Mouse (Mus musculus): ENCODE data around the gene Eif4g3. TPM values are rescaled to one million over a fixed set of nuclear protein-coding genes. Genes with fewer than 3 reads are reported as not detected.

Gene Eif4g3
- total and polyA plus RNA-seq, 3 experiments: 22.8 to 63.7 TPM; not detected in 1

- H3K4me1 ChIP-seq (ENCODE audit: control insufficient read depth in 1 of 2, insufficient read depth in 2 of 2, low read length in 2 of 2): no peaks in the 10 kb centered on the region
- no peak overlapping the region for H3K27ac ChIP-seq (ENCODE audit: control insufficient read depth, low read depth, low read length)
- no peaks in the 10 kb centered on the region for H3K79me2 ChIP-seq (ENCODE audit: control insufficient read depth, insufficient read depth, low read length, poor library complexity)
- H3K27me3 ChIP-seq (ENCODE audit: control insufficient read depth in 1 of 2, insufficient read depth in 2 of 2, low read length in 2 of 2): no peaks in the 10 kb centered on the region
- TF ChIP-seq ZNF384 (IDR thresholded peaks at IDR 0.05; ENCODE audit: low read depth, low read length) (no peak), MEF2A (IDR thresholded peaks at IDR 0.05; ENCODE audit: extremely low read depth, insufficient replicate concordance, low read depth, low read length, poor library complexity, severe bottlenecking) (no peak), ZMIZ1 (IDR thresholded peaks at IDR 0.05; ENCODE audit: low read depth, low read length) (no peak)
- no peak overlapping the region for H3K9ac ChIP-seq (ENCODE audit: control insufficient read depth, low read depth, low read length, poor library complexity, severe bottlenecking)
- no peak overlapping the region for H3K4me3 ChIP-seq (ENCODE audit: control insufficient read depth in 1 of 2, insufficient read depth in 1 of 2, low read depth in 2 of 2, low read length in 2 of 2)
- H3K36me3 ChIP-seq (ENCODE audit: control insufficient read depth in 1 of 2, insufficient read depth in 2 of 2, low read length in 2 of 2): peaks cover 0 to 16% of the 10 kb centered on the region in 2 experiments; a peak in 2 of 4 replicates
- H3K9me3 ChIP-seq (replicated peaks; ENCODE audit: insufficient read depth, low read length): no peaks in the 10 kb centered on the region
- DNase-seq (ENCODE audit: low read depth, low spot score): no peak
Observed at GRCm38 (mm10) chr4:138109332-138109731, 116.5 kb downstream of the Eif4g3 start.

- TF ChIP-seq ETS1 (IDR thresholded peaks at IDR 0.05; ENCODE audit: low read depth, low read length) (no peak), ZKSCAN1 (IDR thresholded peaks at IDR 0.05; ENCODE audit: low read depth, low read length) (no peak), UBTF (IDR thresholded peaks at IDR 0.05; ENCODE audit: borderline replicate concordance, insufficient read depth, low read depth, low read length) (no peak), MEF2A (IDR thresholded peaks at IDR 0.05; ENCODE audit: extremely low read depth, insufficient replicate concordance, low read depth, low read length, poor library complexity, severe bottlenecking) (no peak), RAD21 (IDR thresholded peaks at IDR 0.05; ENCODE audit: low read depth, low read length) (no peak), SIN3A (IDR thresholded peaks at IDR 0.05; ENCODE audit: low read length) (no peak), ZMIZ1 (IDR thresholded peaks at IDR 0.05; ENCODE audit: low read depth, low read length) (no peak), MAZ (IDR thresholded peaks at IDR 0.05; ENCODE audit: low read depth, low read length) (no peak), MAFK (IDR thresholded peaks at IDR 0.05; ENCODE audit: borderline replicate concordance, low read depth, low read length) (no peak), KAT2A (conservative IDR thresholded peaks at IDR 0.05; ENCODE audit: low read depth, low read length) (no peak), POLR2AphosphoS2 (IDR thresholded peaks at IDR 0.05; ENCODE audit: low read length) (no peak), BHLHE40 (IDR thresholded peaks at IDR 0.05; ENCODE audit: borderline replicate concordance, low read depth, low read length) (no peak), EP300 (IDR thresholded peaks at IDR 0.05; ENCODE audit: low read depth in 1 of 2, low read length in 2 of 2) (no peak), CHD2 (IDR thresholded peaks at IDR 0.05; ENCODE audit: low read length) (no peak), CTCF (IDR thresholded peaks at IDR 0.05 in 2 of 3, conservative IDR thresholded peaks at IDR 0.05 in 1 of 3; ENCODE audit: control insufficient read depth in 1 of 3, insufficient read depth in 1 of 3, low read depth in 2 of 3, low read length in 3 of 3, poor library complexity in 1 of 3, severe bottlenecking in 1 of 3) (no peak)
- H3K27ac ChIP-seq (ENCODE audit: control insufficient read depth, low read depth, low read length): no peak overlapping the region
- H3K4me1 ChIP-seq (ENCODE audit: control insufficient read depth in 1 of 2, insufficient read depth in 2 of 2, low read length in 2 of 2): peaks cover 0 to 5% of the 10 kb centered on the region in 2 experiments; a peak in 2 of 4 replicates
- no peak overlapping the region for H3K4me3 ChIP-seq (ENCODE audit: control insufficient read depth in 1 of 2, insufficient read depth in 1 of 2, low read depth in 2 of 2, low read length in 2 of 2)
- H3K27me3 ChIP-seq (ENCODE audit: control insufficient read depth in 1 of 2, insufficient read depth in 2 of 2, low read length in 2 of 2): no peaks in the 10 kb centered on the region
- no peaks in the 10 kb centered on the region for H3K9me3 ChIP-seq (replicated peaks; ENCODE audit: insufficient read depth, low read length)
- DNase-seq (ENCODE audit: low read depth, low spot score): no peak
- H3K9ac ChIP-seq (ENCODE audit: control insufficient read depth, low read depth, low read length, poor library complexity, severe bottlenecking): no peak overlapping the region
- peaks cover 0 to 22% of the 10 kb centered on the region in 2 experiments; a peak in 2 of 4 replicates for H3K36me3 ChIP-seq (ENCODE audit: control insufficient read depth in 1 of 2, insufficient read depth in 2 of 2, low read length in 2 of 2)
- H3K79me2 ChIP-seq (ENCODE audit: control insufficient read depth, insufficient read depth, low read length, poor library complexity): no peaks in the 10 kb centered on the region
Observed at GRCm38 (mm10) chr4:138111858-138112257, 119.0 kb downstream of the Eif4g3 start.
